Mouse (Mus musculus): ENCODE measurements around the gene Prkcb. TPM values are rescaled to one million over a fixed set of nuclear protein-coding genes. Genes with fewer than 3 reads are reported as not detected.

Gene Prkcb
- total and polyA plus RNA-seq, 2 experiments from 2014 or later = 196 to 307 TPM

DNA sequence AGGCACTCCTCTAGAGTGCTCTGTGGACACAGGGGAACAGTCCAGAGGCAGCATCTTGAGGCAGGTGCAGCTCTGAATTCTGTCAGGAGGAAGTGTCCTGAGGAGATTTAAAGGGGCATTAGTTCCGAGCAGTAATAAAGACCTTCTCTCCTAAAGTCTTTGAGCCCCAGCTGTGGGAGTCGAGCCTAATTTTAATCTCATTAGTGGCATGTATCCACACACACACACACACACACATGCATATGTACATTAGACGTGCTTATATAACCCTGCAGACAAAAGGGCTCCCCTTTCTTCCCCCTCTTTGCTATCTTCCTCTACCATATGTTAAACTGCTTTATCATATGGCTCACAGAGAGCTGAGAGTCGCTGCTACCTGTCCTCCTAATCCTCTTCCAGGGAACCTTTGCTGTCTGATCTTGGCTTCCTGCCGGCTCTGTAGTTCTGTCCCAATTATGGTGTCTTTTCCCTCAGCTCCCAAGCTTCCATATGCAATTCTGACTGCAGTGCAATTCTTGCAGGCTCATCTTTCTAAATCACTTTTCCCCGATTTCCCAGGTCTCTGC, 268.1 kb downstream of the Prkcb start:
- DNase-seq (ENCODE audit: low spot score) = peak; percentile 23
- Histone ChIP-seq H3K27ac (ENCODE audit: low read depth, low read length) (no peak overlapping the region; the same call in 1 of the 2 replicates), H3K36me3 (ENCODE audit: insufficient read depth, low read length) (no peaks in the 10 kb centered on the region), H3K9me3 (ENCODE audit: low read length) (no peaks in the 10 kb centered on the region), H3K4me1 (ENCODE audit: insufficient read depth, low read length) (peaks cover 5% of the 10 kb centered on the region; the same call in 1 of the 2 replicates), H3K9ac (replicated peaks; ENCODE audit: low read length, poor library complexity, severe bottlenecking) (no peak overlapping the region), H3K4me2 (ENCODE audit: low read depth, low read length, poor library complexity, severe bottlenecking) (no peak overlapping the region), H3K4me3 (ENCODE audit: low read depth, low read length) (no peak overlapping the region), H3K27me3 (ENCODE audit: insufficient read depth, low read length) (no peaks in the 10 kb centered on the region)
- no peak for TF ChIP-seq CTCF (IDR thresholded peaks at IDR 0.05)
- ATAC-seq (ENCODE audit: low FRiP score) = no peak
- 21% methylated on average over 6 of the region's 6 CpGs for WGBS

DNA sequence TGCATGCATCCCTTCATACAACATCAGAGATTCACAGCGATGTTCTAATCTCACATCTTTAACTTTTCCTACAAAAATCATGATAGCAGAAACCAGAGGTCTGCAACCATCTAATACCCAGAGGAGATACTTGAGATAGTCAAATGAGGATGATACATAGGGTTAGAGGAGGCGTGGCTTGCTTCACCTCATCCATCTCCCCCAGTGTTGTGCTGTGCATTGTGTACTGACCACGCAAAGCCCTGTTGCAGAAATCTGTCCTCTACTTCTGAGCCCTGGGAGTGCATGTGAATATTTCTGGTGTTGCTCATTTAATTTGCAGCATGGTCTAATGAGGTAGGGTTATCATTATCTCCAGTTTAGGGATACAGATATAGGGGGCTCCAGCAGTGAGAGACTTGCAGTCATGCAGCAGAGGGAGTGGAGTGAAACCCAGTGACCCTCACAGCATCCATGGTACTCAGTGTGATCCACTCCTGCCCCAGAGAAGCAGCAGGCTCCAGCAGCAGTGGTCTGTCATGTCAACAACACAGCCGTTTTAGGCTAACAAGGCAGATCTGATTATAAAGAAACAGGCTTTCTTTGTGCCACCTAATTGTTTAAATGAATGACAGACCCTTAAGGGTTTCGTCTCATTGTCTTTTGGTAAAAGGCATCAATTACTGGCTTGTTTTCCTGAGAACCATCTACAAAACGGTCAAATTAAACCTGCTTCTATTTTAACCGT, 269.7 kb downstream of the Prkcb start:
- H3K9me3 ChIP-seq (ENCODE audit: low read length) = no peaks in the 10 kb centered on the region

DNA sequence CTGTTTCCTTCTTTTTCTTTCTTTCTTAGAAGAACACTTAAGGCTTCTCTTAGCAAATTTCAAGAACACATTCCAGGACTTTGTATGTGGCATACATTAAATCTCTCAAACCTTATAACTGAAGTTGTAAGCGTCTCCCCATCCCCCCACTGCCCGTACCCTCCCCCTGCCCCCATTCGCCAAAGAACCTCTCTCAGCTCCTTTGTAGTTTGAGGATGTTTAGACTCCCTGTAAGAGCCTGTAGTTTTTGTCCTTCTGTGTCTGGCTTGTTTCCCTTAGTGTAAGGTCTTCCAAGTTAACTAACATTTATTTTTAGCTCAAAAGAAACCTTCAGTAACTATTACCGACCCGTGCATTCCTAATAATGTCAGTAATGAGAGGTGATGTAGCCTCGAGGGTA, 270.4 kb downstream of the Prkcb start:
- DNase-seq (ENCODE audit: low spot score) (no peak), ATAC-seq (ENCODE audit: low FRiP score) (no peak)
- TF ChIP-seq CTCF (IDR thresholded peaks at IDR 0.05) = no peak
- H3K4me3 ChIP-seq (ENCODE audit: low read depth, low read length) = no peak overlapping the region
- no peak overlapping the region for H3K9ac ChIP-seq (replicated peaks; ENCODE audit: low read length, poor library complexity, severe bottlenecking)
- 30% methylated on average over 6 of the region's 6 CpGs for WGBS
- H3K9me3 ChIP-seq (ENCODE audit: low read length) = no peaks in the 10 kb centered on the region
- H3K36me3 ChIP-seq (ENCODE audit: insufficient read depth, low read length) = no peaks in the 10 kb centered on the region
- H3K27me3 ChIP-seq (ENCODE audit: insufficient read depth, low read length) = no peaks in the 10 kb centered on the region
- no peak overlapping the region for H3K4me2 ChIP-seq (ENCODE audit: low read depth, low read length, poor library complexity, severe bottlenecking)
- H3K27ac ChIP-seq (ENCODE audit: low read depth, low read length) = no peak overlapping the region
- peaks cover 5% of the 10 kb centered on the region; the same call in 1 of the 2 replicates for H3K4me1 ChIP-seq (ENCODE audit: insufficient read depth, low read length)

More for the DNA sequence above, 269.7 kb downstream of the Prkcb start:
- H3K27ac ChIP-seq (ENCODE audit: low read depth, low read length) = no peak overlapping the region
- peaks cover 5% of the 10 kb centered on the region; the same call in 1 of the 2 replicates for H3K4me1 ChIP-seq (ENCODE audit: insufficient read depth, low read length)
- WGBS = 54% methylated on average over 7 of the region's 7 CpGs
- TF ChIP-seq CTCF (IDR thresholded peaks at IDR 0.05) = no peak
- ATAC-seq (ENCODE audit: low FRiP score) (no peak), DNase-seq (ENCODE audit: low spot score) (no peak)
- H3K27me3 ChIP-seq (ENCODE audit: insufficient read depth, low read length) = no peaks in the 10 kb centered on the region
- no peak overlapping the region for H3K4me2 ChIP-seq (ENCODE audit: low read depth, low read length, poor library complexity, severe bottlenecking)
- no peaks in the 10 kb centered on the region for H3K36me3 ChIP-seq (ENCODE audit: insufficient read depth, low read length)
- H3K9ac ChIP-seq (replicated peaks; ENCODE audit: low read length, poor library complexity, severe bottlenecking) = no peak overlapping the region
- H3K4me3 ChIP-seq (ENCODE audit: low read depth, low read length) = no peak overlapping the region

DNA sequence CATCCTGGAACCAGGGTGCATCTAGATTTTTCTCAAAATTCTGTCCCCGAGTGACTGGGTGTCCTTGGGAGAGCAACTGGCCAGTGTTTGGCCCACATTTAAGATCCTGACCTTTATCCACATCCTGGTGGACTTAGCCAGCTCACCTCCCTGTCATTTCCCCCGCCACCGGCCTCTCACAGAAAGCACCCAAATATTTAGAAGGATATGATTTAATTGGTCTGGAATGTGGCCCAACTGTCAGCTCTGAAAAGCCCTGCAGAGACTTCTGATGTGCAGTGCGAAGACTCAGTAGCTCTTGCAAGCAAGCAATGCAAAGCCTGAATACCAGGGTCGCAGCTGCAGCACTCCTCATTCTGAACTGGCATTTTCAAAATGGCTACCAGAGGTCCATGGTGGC, 274.0 kb downstream of the Prkcb start:
- H3K9ac ChIP-seq (replicated peaks; ENCODE audit: low read length, poor library complexity, severe bottlenecking) = no peak overlapping the region
- H3K9me3 ChIP-seq (ENCODE audit: low read length) = no peaks in the 10 kb centered on the region
- no peaks in the 10 kb centered on the region for H3K36me3 ChIP-seq (ENCODE audit: insufficient read depth, low read length)
- no peak overlapping the region for H3K4me2 ChIP-seq (ENCODE audit: low read depth, low read length, poor library complexity, severe bottlenecking)
- DNase-seq (ENCODE audit: low spot score) (no peak), ATAC-seq (ENCODE audit: low FRiP score) (no peak)
- WGBS = 77% methylated on average over 5 of the region's 5 CpGs
- no peaks in the 10 kb centered on the region for H3K4me1 ChIP-seq (ENCODE audit: insufficient read depth, low read length)
- H3K27ac ChIP-seq (ENCODE audit: low read depth, low read length) = no peak overlapping the region
- TF ChIP-seq CTCF (IDR thresholded peaks at IDR 0.05) = no peak
- H3K4me3 ChIP-seq (ENCODE audit: low read depth, low read length) = no peak overlapping the region
- H3K27me3 ChIP-seq (ENCODE audit: insufficient read depth, low read length) = no peaks in the 10 kb centered on the region

DNA sequence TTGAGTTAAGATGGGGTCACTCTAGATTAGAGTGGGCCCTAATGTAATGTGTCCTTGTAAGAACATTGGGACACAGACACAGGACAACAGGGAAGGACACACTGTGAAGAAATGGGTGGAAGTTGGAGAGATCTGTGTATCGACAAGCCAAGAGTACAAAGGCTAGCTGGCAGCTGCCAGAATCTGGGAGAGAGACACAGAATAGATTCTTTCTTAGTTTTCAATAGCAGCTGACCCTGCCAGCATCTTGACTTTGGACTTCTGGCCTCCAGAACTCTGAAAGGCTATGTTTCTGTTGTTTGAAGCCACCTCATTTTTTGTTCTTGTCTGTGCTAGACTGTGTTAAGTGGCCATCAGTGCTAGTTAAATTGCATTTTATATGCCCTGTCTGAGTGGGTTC, 276.8 kb downstream of the Prkcb start:
- Histone ChIP-seq H3K4me1 (ENCODE audit: insufficient read depth, low read length) (no peaks in the 10 kb centered on the region), H3K9ac (replicated peaks; ENCODE audit: low read length, poor library complexity, severe bottlenecking) (no peak overlapping the region), H3K9me3 (ENCODE audit: low read length) (no peaks in the 10 kb centered on the region), H3K4me2 (ENCODE audit: low read depth, low read length, poor library complexity, severe bottlenecking) (no peak overlapping the region), H3K27me3 (ENCODE audit: insufficient read depth, low read length) (no peaks in the 10 kb centered on the region), H3K36me3 (ENCODE audit: insufficient read depth, low read length) (no peaks in the 10 kb centered on the region; the same call in 1 of the 2 replicates), H3K27ac (ENCODE audit: low read depth, low read length) (no peak overlapping the region), H3K4me3 (ENCODE audit: low read depth, low read length) (no peak overlapping the region)
- ATAC-seq (ENCODE audit: low FRiP score) (no peak), DNase-seq (ENCODE audit: low spot score) (no peak)
- TF ChIP-seq CTCF (IDR thresholded peaks at IDR 0.05) = no peak
- WGBS = 71% methylated on average over 1 of the region's 1 CpGs

DNA sequence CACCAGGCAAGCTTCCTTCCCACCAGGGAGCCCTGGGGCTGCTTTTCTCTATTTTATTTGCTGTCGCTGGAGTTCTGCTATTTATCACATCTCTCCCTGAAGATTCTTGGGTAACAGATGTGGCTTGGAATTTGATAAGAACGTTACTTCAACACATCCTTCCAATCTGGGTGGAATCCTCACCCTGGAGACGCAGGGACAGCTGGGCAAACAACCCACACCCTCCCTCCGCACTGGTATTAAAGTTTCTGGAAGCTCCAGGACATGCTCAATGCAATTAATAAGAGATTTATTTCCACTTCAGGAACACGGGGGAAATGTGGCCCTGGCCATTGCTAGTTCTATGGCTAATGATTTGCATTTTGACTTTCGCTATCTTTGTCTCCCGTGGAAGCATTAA, 277.5 kb downstream of the Prkcb start:
- 64% methylated on average over 7 of the region's 7 CpGs for WGBS
- Histone ChIP-seq H3K36me3 (ENCODE audit: insufficient read depth, low read length) (no peaks in the 10 kb centered on the region; the same call in 1 of the 2 replicates), H3K9ac (replicated peaks; ENCODE audit: low read length, poor library complexity, severe bottlenecking) (no peak overlapping the region), H3K4me3 (ENCODE audit: low read depth, low read length) (no peak overlapping the region), H3K4me2 (ENCODE audit: low read depth, low read length, poor library complexity, severe bottlenecking) (no peak overlapping the region), H3K27ac (ENCODE audit: low read depth, low read length) (no peak overlapping the region), H3K27me3 (ENCODE audit: insufficient read depth, low read length) (no peaks in the 10 kb centered on the region), H3K4me1 (ENCODE audit: insufficient read depth, low read length) (no peaks in the 10 kb centered on the region), H3K9me3 (ENCODE audit: low read length) (no peaks in the 10 kb centered on the region)
- no peak for TF ChIP-seq CTCF (IDR thresholded peaks at IDR 0.05)
- ATAC-seq (ENCODE audit: low FRiP score) (no peak), DNase-seq (ENCODE audit: low spot score) (no peak)

Measured in midbrain, postnatal 0 days (tissue).